11 mouse cellular contexts compared by ENCODE assay signal in genomic region chr8:125139689-125140150, GRCm38 (mm10).
DNase-seq lines count a peak whose midpoint lies in the region; ATAC-seq lines count a peak whose summit lies in the region.
"Had no signal": no experiment of that assay in that cellular context is flagged by ENCODE, and none has a peak within 500 bp of the region (broad histone marks: within the 10 kb centered on the region; RNA-seq: fewer than 3 reads in every experiment).

No protein-coding gene starts in this region.

- WGBS in kidney, embryonic 14.5 days, result 41% methylated on average over 13 of the region's 13 CpGs
- WGBS in forebrain, embryonic 14.5 days, result 56% methylated on average over 13 of the region's 13 CpGs

- no peaks in the 10 kb centered on the region for H3K36me3 ChIP-seq in kidney, embryonic 14.5 days (ENCODE audit: control insufficient read depth, insufficient read depth, low read length)
- no peaks in the 10 kb centered on the region for H3K36me3 ChIP-seq in forebrain, embryonic 14.5 days (ENCODE audit: control insufficient read depth, insufficient read depth, low read length)

- DNase-seq in kidney, adult 18-20 months, result no peak
- peak; percentile 39 for DNase-seq in brain, embryonic 18.5 days (ENCODE audit: low read depth, low spot score)
- DNase-seq in forebrain, embryonic 14.5 days (ENCODE audit: low spot score), result peak; percentile 68
- peak; percentile 22 to 70 for DNase-seq in lung, postnatal 4 days
- DNase-seq in cerebellum, adult 11-12 months, result no peak
- DNase-seq in cerebellum, adult 18-20 months, result no peak
- DNase-seq: adrenal gland, adult 2 months; kidney, postnatal 25 days had no signal

- no peak overlapping the region for H3K9ac ChIP-seq in kidney, embryonic 14.5 days (ENCODE audit: low read depth, low read length)
- H3K9ac ChIP-seq in forebrain, embryonic 14.5 days (ENCODE audit: low read length), result no peak overlapping the region
- H3K9ac ChIP-seq: heart, embryonic 12.5 days had no signal

- no peak overlapping the region; the same call in 1 of the 2 replicates for H3K4me2 ChIP-seq in kidney, embryonic 14.5 days (replicated peaks; ENCODE audit: low read depth, low read length)
- no peak overlapping the region for H3K4me2 ChIP-seq in forebrain, embryonic 14.5 days (ENCODE audit: low read length)
- H3K4me2 ChIP-seq: heart, embryonic 12.5 days had no signal

- H3K27ac ChIP-seq in kidney, embryonic 14.5 days (ENCODE audit: low read depth, low read length), result no peak overlapping the region
- H3K27ac ChIP-seq in forebrain, embryonic 14.5 days (ENCODE audit: low read depth, low read length), result peak overlapping the region; percentile 58

- H3K4me3 ChIP-seq in kidney, embryonic 14.5 days (ENCODE audit: low read length), result no peak overlapping the region
- no peak overlapping the region for H3K4me3 ChIP-seq in forebrain, embryonic 14.5 days (ENCODE audit: low read depth, low read length)
- H3K4me3 ChIP-seq: heart, embryonic 12.5 days had no signal

- peaks cover 3% of the 10 kb centered on the region; the same call in 1 of the 2 replicates for H3K9me3 ChIP-seq in kidney, embryonic 14.5 days (ENCODE audit: control insufficient read depth, low read length)
- no peaks in the 10 kb centered on the region for H3K9me3 ChIP-seq in forebrain, embryonic 14.5 days (replicated peaks; ENCODE audit: control insufficient read depth, low read length)

- H3K4me1 ChIP-seq in kidney, embryonic 14.5 days (ENCODE audit: control insufficient read depth, insufficient read depth, low read length), result peaks cover 23% of the 10 kb centered on the region
- H3K4me1 ChIP-seq in forebrain, embryonic 14.5 days (ENCODE audit: control insufficient read depth, insufficient read depth, low read length), result peaks cover 17% of the 10 kb centered on the region

- ATAC-seq in kidney, embryonic 14.5 days (ENCODE audit: low FRiP score, low TSS enrichment), result peak; percentile 75
- peak; percentile 83 for ATAC-seq in forebrain, embryonic 14.5 days
- no peak for ATAC-seq in megakaryocyte, adult 5-6 weeks (ENCODE audit: poor library complexity, severe bottlenecking)

- no peaks in the 10 kb centered on the region; the same call in 1 of the 2 replicates for H3K27me3 ChIP-seq in kidney, embryonic 14.5 days (ENCODE audit: control insufficient read depth, insufficient read depth, low read length)
- H3K27me3 ChIP-seq in forebrain, embryonic 14.5 days (replicated peaks; ENCODE audit: control insufficient read depth, insufficient read depth, low read length), result no peaks in the 10 kb centered on the region
- H3K27me3 ChIP-seq: heart, embryonic 12.5 days had no signal

Comparison
In these comparisons a context has a peak if more than half of its experiments do, and no peak if none do; other contexts are left out.
1. DNase-seq: peak in brain, embryonic 18.5 days (single experiment), forebrain, embryonic 14.5 days (single experiment) and lung, postnatal 4 days (2 of 2); none in kidney, adult 18-20 months (single experiment), cerebellum, adult 11-12 months (single experiment) and cerebellum, adult 18-20 months (0 of 2).